Mouse (Mus musculus) frontal cortex, postnatal 14 days (tissue): ENCODE results near the gene Hmcn1.

Experiments
- DNase-seq, 2 experiments: peaks; one replicate each; pipeline ENCODE4 v3.0.0; 2022; ENCODE audit warnings: low spot score in 2 of 2

The Hmcn1 gene

GRCm38 (mm10) chr1:150992711-150993161 lies 499 bp downstream of the Hmcn1 start:
- no peak for DNase-seq

GRCm38 (mm10) chr1:150991745-150992554 lies 1.3 kb downstream of the Hmcn1 start:
- no peak for DNase-seq

- no peak for DNase-seq
Measured at GRCm38 (mm10) chr1:150984888-150985287, 8.3 kb downstream of the Hmcn1 start.

GRCm38 (mm10) chr1:150984092-150984503 lies 9.1 kb downstream of the Hmcn1 start:
- no peak for DNase-seq

- DNase-seq: no peak
Measured at GRCm38 (mm10) chr1:150978651-150979050, 14.6 kb downstream of the Hmcn1 start.

- DNase-seq: no peak
Measured at GRCm38 (mm10) chr1:150976263-150976662, 17.0 kb downstream of the Hmcn1 start.

GRCm38 (mm10) chr1:150959486-150960074 lies 33.7 kb downstream of the Hmcn1 start:
- no peak for DNase-seq

GRCm38 (mm10) chr1:150951004-150951403 lies 42.2 kb downstream of the Hmcn1 start:
- no peak for DNase-seq

- no peak for DNase-seq
Measured at GRCm38 (mm10) chr1:150950046-150950445, 43.2 kb downstream of the Hmcn1 start.

GRCm38 (mm10) chr1:150948911-150949310 lies 44.3 kb downstream of the Hmcn1 start:
- DNase-seq: no peak

GRCm38 (mm10) chr1:150943601-150944000 lies 49.6 kb downstream of the Hmcn1 start:
- DNase-seq: no peak

- no peak for DNase-seq
Measured at GRCm38 (mm10) chr1:150942143-150942542, 51.1 kb downstream of the Hmcn1 start.

- no peak for DNase-seq
Measured at GRCm38 (mm10) chr1:150936821-150937220, 56.4 kb downstream of the Hmcn1 start.

- peak in 1 of 2 experiments; percentile 26 for DNase-seq
Measured at GRCm38 (mm10) chr1:150933616-150934015, 59.6 kb downstream of the Hmcn1 start.

- no peak for DNase-seq
Measured at GRCm38 (mm10) chr1:150920860-150921259, 72.4 kb downstream of the Hmcn1 start.

- DNase-seq: peak in 1 of 2 experiments; percentile 54
Measured at GRCm38 (mm10) chr1:150920276-150920675, 73.0 kb downstream of the Hmcn1 start.

GRCm38 (mm10) chr1:150914936-150915335 lies 78.3 kb downstream of the Hmcn1 start:
- DNase-seq: no peak

GRCm38 (mm10) chr1:150913586-150914136 lies 79.6 kb downstream of the Hmcn1 start:
- DNase-seq: no peak

GRCm38 (mm10) chr1:150909642-150910041 lies 83.6 kb downstream of the Hmcn1 start:
- DNase-seq: no peak

- no peak for DNase-seq
Measured at GRCm38 (mm10) chr1:150893677-150894188, 99.5 kb downstream of the Hmcn1 start.

- no peak for DNase-seq
Measured at GRCm38 (mm10) chr1:150890017-150890416, 103.2 kb downstream of the Hmcn1 start.

GRCm38 (mm10) chr1:150886267-150886666 lies 107.0 kb downstream of the Hmcn1 start:
- DNase-seq: no peak

GRCm38 (mm10) chr1:150878421-150878820 lies 114.8 kb downstream of the Hmcn1 start:
- DNase-seq: no peak
